Comparison of ENCODE assay signal across 21 mouse cellular contexts in the genomic region with DNA sequence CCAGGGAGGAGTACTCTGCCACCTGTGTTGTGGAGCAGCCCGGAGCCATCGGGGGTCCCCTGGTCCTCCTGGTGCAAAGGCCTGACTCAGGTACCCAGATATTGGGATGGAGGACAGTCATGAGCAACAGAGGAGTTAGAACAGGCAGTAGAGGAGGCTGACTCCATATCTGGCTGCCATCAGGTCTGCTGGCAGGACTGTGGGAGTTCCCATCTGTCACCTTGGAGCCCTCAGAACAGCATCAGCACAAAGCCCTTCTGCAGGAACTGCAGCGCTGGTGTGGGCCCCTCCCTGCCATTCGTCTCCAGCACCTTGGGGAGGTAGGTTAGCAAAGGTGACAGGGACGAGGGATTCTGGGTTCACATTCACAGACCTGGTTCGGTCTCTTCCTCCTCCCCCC. TPM values are rescaled to one million over a fixed set of nuclear protein-coding genes. Genes with fewer than 3 reads are reported as not detected.
A peak's percentile ranks its signal among the peaks of the same experiment; 100 is the strongest.
DNase-seq lines count a peak whose midpoint lies in the region; TF ChIP-seq lines count a peak whose summit lies in the region.
"Had no signal": no experiment of that assay in that cellular context is flagged by ENCODE, and none has a peak within 500 bp of the region (broad histone marks: within the 10 kb centered on the region; RNA-seq: fewer than 3 reads in every experiment).

No protein-coding gene starts in this region.

- peaks cover 18% of the 10 kb centered on the region for H3K4me1 ChIP-seq in cerebellum, adult 2 months (ENCODE audit: control insufficient read depth, insufficient read depth, low read length)
- peaks cover 11% of the 10 kb centered on the region; the same call in 1 of the 2 replicates for H3K4me1 ChIP-seq in thymus, adult 2 months (replicated peaks; ENCODE audit: control insufficient read depth, insufficient read depth, low read length)

- H3K27ac ChIP-seq in cerebellum, adult 2 months (ENCODE audit: insufficient read depth, low read length) = peak overlapping the region; percentile 65
- H3K27ac ChIP-seq in thymus, adult 2 months (ENCODE audit: control insufficient read depth, insufficient read depth, low read length) = no peak overlapping the region
- H3K27ac ChIP-seq: forebrain, embryonic 10.5 days; heart, adult 2 months; hindbrain, embryonic 10.5 days; left cerebral cortex, adult 2 months; limb, embryonic 13.5 days; liver, embryonic 13.5 days; lung, embryonic 15.5 days; macrophage; midbrain, embryonic 10.5 days had no signal

- TF ChIP-seq CTCF in cerebellum, adult 2 months (IDR thresholded peaks at IDR 0.05; ENCODE audit: borderline replicate concordance, insufficient read depth, low read depth, low read length) = no peak
- TF ChIP-seq CTCF in thymus, adult 2 months (IDR thresholded peaks at IDR 0.05; ENCODE audit: borderline replicate concordance, control insufficient read depth, extremely low read depth, insufficient read depth, low read length, poor library complexity) = no peak

- H3K4me3 ChIP-seq in cerebellum, adult 2 months (replicated peaks; ENCODE audit: insufficient read depth, low read depth, low read length) = no peak overlapping the region
- no peak overlapping the region for H3K4me3 ChIP-seq in thymus, adult 2 months (ENCODE audit: control insufficient read depth, insufficient read depth, low read length)
- H3K4me3 ChIP-seq: forebrain, embryonic 10.5 days; heart, adult 2 months; hindbrain, embryonic 10.5 days; left cerebral cortex, adult 2 months; limb, embryonic 13.5 days; liver, embryonic 13.5 days; lung, embryonic 15.5 days; midbrain, embryonic 10.5 days had no signal

- WGBS in cerebellum, adult 2 months = 33% methylated on average over 6 of the region's 6 CpGs
- 95% methylated on average over 6 of the region's 6 CpGs for whole genome bisulfite sequencing in thymus, adult 2 months

- peak; percentile 43 for DNase-seq in left cerebral cortex, postnatal 4 days
- DNase-seq in left cerebral cortex, postnatal 36 days (ENCODE audit: low spot score in 2 of 2) = no peak
- peak; percentile 75 to 82 for DNase-seq in cerebellum, adult 2 months
- DNase-seq in cerebellum, postnatal 25 days = peak; percentile 74 to 75
- DNase-seq in layer of hippocampus, postnatal 14 days (ENCODE audit: low spot score in 2 of 2) = peak; percentile 52 to 68
- no peak for DNase-seq in thymus, adult 2 months
- DNase-seq in heart, adult 9 months (ENCODE audit: low spot score in 2 of 2) = no peak
- DNase-seq: embryo, embryonic 11 days; gastrocnemius, postnatal 14 days; heart, adult 2 months; kidney, adult 2 months; kidney, postnatal 25 days; liver, embryonic 13.5 days had no signal

- peaks cover 7% of the 10 kb centered on the region; the same call in 1 of the 2 replicates for H3K36me3 ChIP-seq in thymus, adult 2 months (ENCODE audit: control insufficient read depth, insufficient read depth, low read length)

- H3K27me3 ChIP-seq in cerebellum, adult 2 months (ENCODE audit: control insufficient read depth, insufficient read depth, low read length) = no peaks in the 10 kb centered on the region
- peaks cover 2% of the 10 kb centered on the region; the same call in 1 of the 2 replicates for H3K27me3 ChIP-seq in thymus, adult 2 months (ENCODE audit: control insufficient read depth, insufficient read depth, low read length)

- no peak for TF ChIP-seq POLR2A in cerebellum, adult 2 months (IDR thresholded peaks at IDR 0.05; ENCODE audit: borderline replicate concordance, insufficient read depth, low read length)
- TF ChIP-seq POLR2A in thymus, adult 2 months (IDR thresholded peaks at IDR 0.05; ENCODE audit: control insufficient read depth, extremely low read depth, insufficient read depth, low read length, poor library complexity) = no peak

- intact Hi-C loops in left cerebral cortex, postnatal 4 days (cut with DNase I) = no loop called here
- intact Hi-C loops in left cerebral cortex, postnatal 36 days (cut with DNase I) = no loop called here

RNA-seq across cellular contexts. Expression of a gene that starts 4.0 kb away (rescaled TPM):
- under 1 TPM; 0.82 to 0.83 TPM for total RNA-seq in left cerebral cortex, postnatal 4 days (2021)
- 1 to 10 TPM in 1 of 2 experiments, under 1 TPM in 1; 0.72 to 1.1 TPM for total RNA-seq in left cerebral cortex, postnatal 36 days (2021)
- polyA plus RNA-seq in cerebellum, adult 2 months (2012; rRNA removed) = 1.7 and 2.1 TPM in 2 replicates
- 1 to 10 TPM; 3.3 to 3.7 TPM for total RNA-seq in layer of hippocampus, postnatal 14 days (2021)
- polyA plus RNA-seq in thymus, adult 2 months (2012; rRNA removed) = 0.58 and 0.73 TPM in 2 replicates
- total RNA-seq: neutrophil, adult 5-6 weeks had no signal
- polyA plus RNA-seq: macrophage had no signal

RNA-seq across cellular contexts. Expression of a gene that starts 10.0 kb away (rescaled TPM):
- total RNA-seq in left cerebral cortex, postnatal 4 days (2021) = 1 to 10 TPM; 3.8 to 3.9 TPM
- total RNA-seq in left cerebral cortex, postnatal 36 days (2021) = 1 to 10 TPM; 1.6 to 3.0 TPM
- 10.0 and 14.6 TPM in 2 replicates for polyA plus RNA-seq in cerebellum, adult 2 months (2012; rRNA removed)
- total RNA-seq in layer of hippocampus, postnatal 14 days (2021) = 1 to 10 TPM; 2.6 to 3.4 TPM
- polyA plus RNA-seq in thymus, adult 2 months (2012; rRNA removed) = 31.6 and 32.0 TPM in 2 replicates

RNA-seq across cellular contexts. Expression of a gene that starts 10.0 kb away (rescaled TPM):
- 10 to 100 TPM; 18.1 to 18.9 TPM for total RNA-seq in left cerebral cortex, postnatal 4 days (2021)
- 10 to 100 TPM; 10.7 to 12.1 TPM for total RNA-seq in left cerebral cortex, postnatal 36 days (2021)
- 29.9 and 30.0 TPM in 2 replicates for polyA plus RNA-seq in cerebellum, adult 2 months (2012; rRNA removed)
- 10 to 100 TPM; 12.2 to 13.8 TPM for total RNA-seq in layer of hippocampus, postnatal 14 days (2021)
- polyA plus RNA-seq in thymus, adult 2 months (2012; rRNA removed) = 42.8 and 44.8 TPM in 2 replicates

RNA-seq across cellular contexts. Expression of a gene that starts 59.7 kb away (rescaled TPM):
- 10 to 100 TPM; 14.0 to 14.5 TPM for total RNA-seq in left cerebral cortex, postnatal 4 days (2021)
- 10 to 100 TPM in 1 of 2 experiments, 1 to 10 TPM in 1; 8.9 to 10.2 TPM for total RNA-seq in left cerebral cortex, postnatal 36 days (2021)
- 10.2 TPM in 2 replicates for polyA plus RNA-seq in cerebellum, adult 2 months (2012; rRNA removed)
- total RNA-seq in layer of hippocampus, postnatal 14 days (2021) = 10 to 100 TPM; 12.2 to 15.8 TPM
- polyA plus RNA-seq in thymus, adult 2 months (2012; rRNA removed) = 0.20 and 0.22 TPM in 2 replicates

Comparison
In these comparisons a context has a peak if more than half of its experiments do, and no peak if none do; other contexts are left out.
1. DNase-seq: peak in left cerebral cortex, postnatal 4 days (single experiment), cerebellum, adult 2 months (2 of 2), cerebellum, postnatal 25 days (2 of 2) and layer of hippocampus, postnatal 14 days (2 of 2); none in left cerebral cortex, postnatal 36 days (0 of 2), thymus, adult 2 months (single experiment) and heart, adult 9 months (0 of 2).